Mouse (Mus musculus): ENCODE results near the gene Kdm5a. TPM values are rescaled to one million over a fixed set of nuclear protein-coding genes. Genes with fewer than 3 reads are reported as not detected.

Kdm5a gene
- 10 to 100 TPM; 27.6 to 28.8 TPM for total RNA-seq (2021)
- polyA plus RNA-seq (2012; rRNA removed), result 3.4 and 6.5 TPM in 2 replicates
- long read RNA-seq, full-length matches to known transcripts, result 2 of 11 reads
- long read RNA-seq, partial matches to known transcripts, result 5 of 11 reads
- long read RNA-seq, other reads (novel, unspliced or antisense), result 4 of 11 reads

- TF ChIP-seq EP300 (IDR thresholded peaks at IDR 0.05; ENCODE audit: insufficient read depth, low read depth, low read length), result peak; percentile 32; the same call in 1 of the 2 replicates
- TF ChIP-seq CTCF (IDR thresholded peaks at IDR 0.05), result peak; percentile 23
- peak; percentile 98 for TF ChIP-seq POLR2A (IDR thresholded peaks at IDR 0.05; ENCODE audit: insufficient read depth, low read depth, low read length)
- H3K27ac ChIP-seq, result peak within 1 kb of the TSS; percentile 92
Observed at GRCm38 (mm10) chr6:120363688-120364522, at the start of gene Kdm5a, which contains the start of gene Ccdc77. TSS of gene Kdm5a (plus strand) at chr6:120364124. TSS of gene Ccdc77 (minus strand) at chr6:120364374.

DNA sequence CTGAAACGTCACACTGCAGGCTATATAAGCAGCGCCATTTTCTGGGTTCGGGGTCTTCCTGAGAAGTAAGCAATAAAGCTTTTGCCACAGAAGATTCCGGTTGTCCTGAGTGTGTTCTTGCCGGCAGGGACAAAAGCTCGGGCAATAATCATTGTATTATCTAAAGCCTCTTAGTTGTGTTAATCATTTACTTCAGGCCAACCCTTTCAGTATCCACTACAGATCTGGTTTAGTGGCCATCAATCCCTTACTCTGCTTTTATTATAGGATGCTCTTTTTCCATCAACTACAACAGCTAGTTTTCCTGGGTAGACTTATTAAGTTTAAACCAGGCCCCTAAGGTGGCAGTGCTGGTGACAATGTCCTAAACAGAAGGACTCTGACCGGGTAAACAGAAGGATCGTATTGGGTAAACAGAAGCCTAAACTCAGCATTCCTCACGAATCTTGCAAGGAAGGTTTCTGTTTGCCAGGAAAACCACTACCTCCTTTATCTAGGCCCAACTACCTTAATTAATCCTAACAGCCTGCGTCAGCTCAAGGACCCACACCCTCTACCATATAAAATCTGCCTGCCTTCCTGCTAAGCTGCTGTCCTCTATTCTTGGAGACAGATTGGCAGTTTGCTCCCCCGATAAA lies 45.5 kb upstream of the Kdm5a start:
- intact Hi-C loops (cut with DNase I), result no loop called here
- Histone ChIP-seq H3K79me2 (replicated peaks; ENCODE audit: control insufficient read depth, insufficient read depth, low read length) (no peaks in the 10 kb centered on the region), H3K27ac (no peak overlapping the region), H3K4me1 (ENCODE audit: control insufficient read depth, insufficient read depth, low read length) (no peaks in the 10 kb centered on the region), H3K9ac (ENCODE audit: low read depth, low read length) (no peak overlapping the region), H3K36me3 (ENCODE audit: control insufficient read depth, insufficient read depth, low read length) (no peaks in the 10 kb centered on the region), H3K4me3 (no peak overlapping the region), H3K27me3 (ENCODE audit: control insufficient read depth, insufficient read depth, low read length) (no peaks in the 10 kb centered on the region)
- TF ChIP-seq EP300 (IDR thresholded peaks at IDR 0.05; ENCODE audit: insufficient read depth, low read depth, low read length), result no peak
- no peak for TF ChIP-seq POLR2A (IDR thresholded peaks at IDR 0.05; ENCODE audit: insufficient read depth, low read depth, low read length)
- no peak for TF ChIP-seq CTCF (IDR thresholded peaks at IDR 0.05)
- WGBS, result 85% methylated on average over 11 of the region's 11 CpGs
- DNase-seq, result no peak

More at GRCm38 (mm10) chr6:120363688-120364522, at the start of gene Kdm5a, which contains the start of gene Ccdc77:
- WGBS, result under 1% methylated on average over 71 of the region's 71 CpGs
- DNase-seq, result peak; percentile 92 to 95
- intact Hi-C loops (cut with DNase I), result no loop called here
- Histone ChIP-seq H3K79me2 (replicated peaks; ENCODE audit: control insufficient read depth, insufficient read depth, low read length) (no peaks in the 10 kb centered on the region), H3K27me3 (ENCODE audit: control insufficient read depth, insufficient read depth, low read length) (no peaks in the 10 kb centered on the region), H3K4me1 (ENCODE audit: control insufficient read depth, insufficient read depth, low read length) (peaks cover 4% of the 10 kb centered on the region), H3K4me3 (peak within 1 kb of the TSS; percentile 96), H3K9ac (ENCODE audit: low read depth, low read length) (peak within 1 kb of the TSS; percentile 80), H3K36me3 (ENCODE audit: control insufficient read depth, insufficient read depth, low read length) (peaks cover 13% of the 10 kb centered on the region)

- 71% methylated on average over 9 of the region's 9 CpGs for WGBS
- intact Hi-C loops (cut with DNase I), result no loop called here
- Histone ChIP-seq H3K27ac (no peak overlapping the region), H3K36me3 (ENCODE audit: control insufficient read depth, insufficient read depth, low read length) (no peaks in the 10 kb centered on the region), H3K9ac (ENCODE audit: low read depth, low read length) (no peak overlapping the region), H3K4me3 (no peak overlapping the region), H3K4me1 (ENCODE audit: control insufficient read depth, insufficient read depth, low read length) (no peaks in the 10 kb centered on the region), H3K79me2 (replicated peaks; ENCODE audit: control insufficient read depth, insufficient read depth, low read length) (no peaks in the 10 kb centered on the region), H3K27me3 (ENCODE audit: control insufficient read depth, insufficient read depth, low read length) (no peaks in the 10 kb centered on the region)
- TF ChIP-seq EP300 (IDR thresholded peaks at IDR 0.05; ENCODE audit: insufficient read depth, low read depth, low read length) (no peak), CTCF (IDR thresholded peaks at IDR 0.05) (no peak), POLR2A (IDR thresholded peaks at IDR 0.05; ENCODE audit: insufficient read depth, low read depth, low read length) (no peak)
- DNase-seq, result peak in 1 of 2 experiments; percentile 6
Observed at GRCm38 (mm10) chr6:120319129-120319528, 44.8 kb upstream of the Kdm5a start.

- WGBS, result 47% methylated on average over 2 of the region's 2 CpGs
- no peaks in the 10 kb centered on the region for H3K4me1 ChIP-seq (ENCODE audit: control insufficient read depth, insufficient read depth, low read length)
- H3K4me3 ChIP-seq, result no peak overlapping the region
- TF ChIP-seq POLR2A (IDR thresholded peaks at IDR 0.05; ENCODE audit: insufficient read depth, low read depth, low read length) (no peak), CTCF (IDR thresholded peaks at IDR 0.05) (no peak), EP300 (IDR thresholded peaks at IDR 0.05; ENCODE audit: insufficient read depth, low read depth, low read length) (no peak)
- H3K27ac ChIP-seq, result no peak overlapping the region
- no peak for DNase-seq
- no peak overlapping the region for H3K9ac ChIP-seq (ENCODE audit: low read depth, low read length)
- H3K27me3 ChIP-seq (ENCODE audit: control insufficient read depth, insufficient read depth, low read length), result no peaks in the 10 kb centered on the region
- H3K79me2 ChIP-seq (replicated peaks; ENCODE audit: control insufficient read depth, insufficient read depth, low read length), result no peaks in the 10 kb centered on the region
- intact Hi-C loops (cut with DNase I), result loop anchor here (10.0 kb wide), 1 partner anchor 526 kb away; no protein-coding TSS in a partner anchor
- no peaks in the 10 kb centered on the region for H3K36me3 ChIP-seq (ENCODE audit: control insufficient read depth, insufficient read depth, low read length)
Observed at GRCm38 (mm10) chr6:120320369-120320768, 43.6 kb upstream of the Kdm5a start.

- H3K27me3 ChIP-seq (ENCODE audit: control insufficient read depth, insufficient read depth, low read length), result no peaks in the 10 kb centered on the region
- H3K27ac ChIP-seq, result no peak overlapping the region
- H3K79me2 ChIP-seq (replicated peaks; ENCODE audit: control insufficient read depth, insufficient read depth, low read length), result no peaks in the 10 kb centered on the region
- peak; percentile 42 to 54 for DNase-seq
- no peak for TF ChIP-seq POLR2A (IDR thresholded peaks at IDR 0.05; ENCODE audit: insufficient read depth, low read depth, low read length)
- no peak for TF ChIP-seq EP300 (IDR thresholded peaks at IDR 0.05; ENCODE audit: insufficient read depth, low read depth, low read length)
- TF ChIP-seq CTCF (IDR thresholded peaks at IDR 0.05), result peak; percentile 99
- H3K4me1 ChIP-seq (ENCODE audit: control insufficient read depth, insufficient read depth, low read length), result no peaks in the 10 kb centered on the region
- intact Hi-C loops (cut with DNase I), result loop anchor here (1.0 to 10.0 kb wide), 2 partner anchors 102 to 530 kb away; no protein-coding TSS in a partner anchor
- H3K36me3 ChIP-seq (ENCODE audit: control insufficient read depth, insufficient read depth, low read length), result no peaks in the 10 kb centered on the region
- H3K4me3 ChIP-seq, result no peak overlapping the region
- 30% methylated on average over 6 of the region's 6 CpGs for WGBS
- H3K9ac ChIP-seq (ENCODE audit: low read depth, low read length), result no peak overlapping the region
Observed at GRCm38 (mm10) chr6:120324295-120324927, 39.5 kb upstream of the Kdm5a start.
